35 mouse cellular contexts compared by ENCODE assay signal in genomic region chr2:114018136-114018535, GRCm38 (mm10). TPM values are rescaled to one million over a fixed set of nuclear protein-coding genes. Genes with fewer than 3 reads are reported as not detected.
DNase-seq lines count a peak whose midpoint lies in the region; ATAC-seq lines count a peak whose summit lies in the region.
"Had no signal": no experiment of that assay in that cellular context is flagged by ENCODE, and none has a peak within 500 bp of the region (broad histone marks: within the 10 kb centered on the region; RNA-seq: fewer than 3 reads in every experiment).

No protein-coding gene starts in this region.

- H3K4me2 ChIP-seq in hindbrain, embryonic 16.5 days (ENCODE audit: low read length), result peak overlapping the region; percentile 21; the same call in 1 of the 2 replicates
- no peak overlapping the region for H3K4me2 ChIP-seq in hindbrain, embryonic 11.5 days (replicated peaks; ENCODE audit: low read depth, low read length)
- H3K4me2 ChIP-seq in forebrain, embryonic 16.5 days (ENCODE audit: low read length), result 0 out of 2 replicates have a peak overlapping the region, but pooled peaks have one; percentile 2
- H3K4me2 ChIP-seq in neural tube, embryonic 15.5 days, result peak overlapping the region; percentile 34
- H3K4me2 ChIP-seq: kidney, embryonic 15.5 days; limb, embryonic 15.5 days; lung, embryonic 15.5 days had no signal

- H3K27ac ChIP-seq in hindbrain, embryonic 16.5 days (ENCODE audit: low read depth, low read length), result no peak overlapping the region
- no peak overlapping the region for H3K27ac ChIP-seq in hindbrain, embryonic 11.5 days (ENCODE audit: low read depth, low read length)
- H3K27ac ChIP-seq in forebrain, embryonic 16.5 days (ENCODE audit: low read length), result 0 out of 2 replicates have a peak overlapping the region, but pooled peaks have one; percentile 5
- H3K27ac ChIP-seq in neural tube, embryonic 15.5 days (replicated peaks), result no peak overlapping the region
- H3K27ac ChIP-seq: heart, embryonic 10.5 days; kidney, embryonic 15.5 days; left cerebral cortex, adult 2 months; limb, embryonic 15.5 days; liver, embryonic 14.5 days; lung, embryonic 15.5 days; stomach, postnatal 0 days had no signal

- 0 out of 2 replicates have a peak overlapping the region, but pooled peaks have one; percentile 11 for H3K9ac ChIP-seq in hindbrain, embryonic 16.5 days (ENCODE audit: low read depth, low read length)
- H3K9ac ChIP-seq in hindbrain, embryonic 11.5 days (ENCODE audit: low read depth, low read length), result no peak overlapping the region
- no peak overlapping the region for H3K9ac ChIP-seq in forebrain, embryonic 16.5 days (replicated peaks; ENCODE audit: low read depth, low read length)
- H3K9ac ChIP-seq in neural tube, embryonic 15.5 days (replicated peaks), result no peak overlapping the region
- H3K9ac ChIP-seq: kidney, embryonic 15.5 days; limb, embryonic 15.5 days; liver, embryonic 14.5 days; lung, embryonic 15.5 days had no signal

- no peak for ATAC-seq in hindbrain, embryonic 16.5 days
- ATAC-seq in hindbrain, embryonic 11.5 days (ENCODE audit: low FRiP score), result no peak
- ATAC-seq in forebrain, embryonic 16.5 days, result 0 out of 2 replicates have a peak, but pooled peaks have one; percentile 13
- no peak for ATAC-seq in neural tube, embryonic 15.5 days (ENCODE audit: low FRiP score)
- ATAC-seq: Patski had no signal

- H3K36me3 ChIP-seq in hindbrain, embryonic 16.5 days (ENCODE audit: control insufficient read depth, insufficient read depth, low read length), result no peaks in the 10 kb centered on the region
- H3K36me3 ChIP-seq in hindbrain, embryonic 11.5 days (ENCODE audit: control insufficient read depth, insufficient read depth, low read length), result no peaks in the 10 kb centered on the region
- H3K36me3 ChIP-seq in forebrain, embryonic 16.5 days (ENCODE audit: control insufficient read depth, insufficient read depth), result no peaks in the 10 kb centered on the region
- H3K36me3 ChIP-seq in neural tube, embryonic 15.5 days, result no peaks in the 10 kb centered on the region
- H3K36me3 ChIP-seq: G1E; heart, embryonic 10.5 days; kidney, embryonic 15.5 days; limb, embryonic 15.5 days; lung, embryonic 15.5 days had no signal

- peaks cover 4% of the 10 kb centered on the region for H3K4me1 ChIP-seq in hindbrain, embryonic 16.5 days (ENCODE audit: control insufficient read depth, insufficient read depth, low read depth, low read length)
- peaks cover 4% of the 10 kb centered on the region; the same call in 1 of the 2 replicates for H3K4me1 ChIP-seq in hindbrain, embryonic 11.5 days (replicated peaks; ENCODE audit: control insufficient read depth, insufficient read depth, low read length)
- peaks cover 14% of the 10 kb centered on the region for H3K4me1 ChIP-seq in forebrain, embryonic 16.5 days (replicated peaks; ENCODE audit: control insufficient read depth, insufficient read depth, low read length)
- H3K4me1 ChIP-seq in neural tube, embryonic 15.5 days, result peaks cover 24% of the 10 kb centered on the region; the same call in 1 of the 2 replicates

- H3K4me3 ChIP-seq in hindbrain, embryonic 16.5 days (ENCODE audit: low read length), result no peak overlapping the region
- no peak overlapping the region for H3K4me3 ChIP-seq in hindbrain, embryonic 11.5 days (ENCODE audit: low read depth, low read length)
- H3K4me3 ChIP-seq in forebrain, embryonic 16.5 days (replicated peaks; ENCODE audit: low read length), result no peak overlapping the region
- no peak overlapping the region for H3K4me3 ChIP-seq in neural tube, embryonic 15.5 days (replicated peaks)
- H3K4me3 ChIP-seq: heart, embryonic 10.5 days; kidney, embryonic 15.5 days; left cerebral cortex, adult 2 months; limb, embryonic 15.5 days; lung, embryonic 15.5 days; myocyte had no signal

- H3K27me3 ChIP-seq in hindbrain, embryonic 16.5 days (replicated peaks; ENCODE audit: control insufficient read depth, insufficient read depth, low read length), result no peaks in the 10 kb centered on the region
- H3K27me3 ChIP-seq in hindbrain, embryonic 11.5 days (ENCODE audit: control insufficient read depth, insufficient read depth, low read length), result peaks cover 19% of the 10 kb centered on the region
- H3K27me3 ChIP-seq in forebrain, embryonic 16.5 days (replicated peaks; ENCODE audit: control insufficient read depth, insufficient read depth, low read length), result no peaks in the 10 kb centered on the region
- no peaks in the 10 kb centered on the region for H3K27me3 ChIP-seq in neural tube, embryonic 15.5 days (replicated peaks)
- H3K27me3 ChIP-seq: CH12.LX had no signal

- H3K9me3 ChIP-seq in hindbrain, embryonic 16.5 days (ENCODE audit: control insufficient read depth, low read length), result no peaks in the 10 kb centered on the region
- H3K9me3 ChIP-seq in hindbrain, embryonic 11.5 days (ENCODE audit: control insufficient read depth, low read length), result no peaks in the 10 kb centered on the region
- H3K9me3 ChIP-seq in forebrain, embryonic 16.5 days (ENCODE audit: control insufficient read depth, low read length), result no peaks in the 10 kb centered on the region
- no peaks in the 10 kb centered on the region for H3K9me3 ChIP-seq in neural tube, embryonic 15.5 days (replicated peaks)
- H3K9me3 ChIP-seq: heart, embryonic 10.5 days; kidney, embryonic 15.5 days; limb, embryonic 15.5 days; lung, embryonic 15.5 days had no signal

- WGBS in hindbrain, embryonic 16.5 days, result 15% methylated on average over 10 of the region's 10 CpGs
- WGBS in hindbrain, embryonic 11.5 days, result 35% methylated on average over 10 of the region's 10 CpGs
- WGBS in forebrain, embryonic 16.5 days, result 9% methylated on average over 10 of the region's 10 CpGs
- WGBS in neural tube, embryonic 15.5 days, result 15% methylated on average over 10 of the region's 10 CpGs

- no peak for DNase-seq in hindbrain, embryonic 11.5 days (ENCODE audit: low spot score)
- DNase-seq in retina, embryonic 14.5 days (ENCODE audit: low spot score), result peak; percentile 4
- no peak for DNase-seq in retina, postnatal 1 day
- no peak for DNase-seq in thymus, postnatal 36 days
- DNase-seq in layer of hippocampus, adult 18-20 months (ENCODE audit: low spot score in 2 of 2), result no peak
- DNase-seq: adrenal gland, adult 2 months; B cell, adult 2 months; cerebellum, adult 2 months; cerebellum, postnatal 36 days; embryo, embryonic 11 days; kidney, adult 11 months; left cerebral cortex, postnatal 4 days; lung, postnatal 36 days; right cerebral cortex, postnatal 14 days had no signal

RNA-seq across cellular contexts. Expression of gene Gjd2, which starts 4.7 kb away (rescaled TPM):
- 11.0 and 11.3 TPM in 2 replicates for polyA plus RNA-seq in hindbrain, embryonic 16.5 days (2015; fragmentation: Nextera tagmentation; extraction: Ambion mirVana)
- polyA plus RNA-seq in hindbrain, embryonic 11.5 days (2014; fragmentation: Nextera tagmentation; extraction: Ambion mirVana), result 0.59 and 0.73 TPM in 2 replicates
- polyA plus RNA-seq in forebrain, embryonic 16.5 days (2015; fragmentation: Nextera tagmentation; extraction: Ambion mirVana), result 2.7 and 6.6 TPM in 2 replicates
- polyA plus RNA-seq in neural tube, embryonic 15.5 days (2015; fragmentation: Nextera tagmentation; extraction: Ambion mirVana), result 12.6 and 14.9 TPM in 2 replicates
- 1 to 10 TPM; 4.5 to 4.8 TPM for total RNA-seq in layer of hippocampus, adult 18-20 months (2021)
- total RNA-seq: CH12.LX; G1E; gastrocnemius, adult 8-10 months; megakaryocyte-erythroid progenitor cell, adult 5-6 weeks; neutrophil, adult 5-6 weeks had no signal
- polyA plus RNA-seq: G1E; gonadal fat pad, adult 2 months; heart, embryonic 10.5 days; liver, embryonic 14.5 days; myocyte; Patski; thymus, postnatal 0 days; urinary bladder, adult 2 months had no signal

RNA-seq across cellular contexts. Expression of gene Actc1, which starts 35.2 kb away (rescaled TPM):
- polyA plus RNA-seq in hindbrain, embryonic 16.5 days (2015; fragmentation: Nextera tagmentation; extraction: Ambion mirVana), result 1.3 and 71.3 TPM in 2 replicates
- polyA plus RNA-seq in hindbrain, embryonic 11.5 days (2014; fragmentation: Nextera tagmentation; extraction: Ambion mirVana), result 23.0 and 48.0 TPM in 2 replicates
- polyA plus RNA-seq in forebrain, embryonic 16.5 days (2015; fragmentation: Nextera tagmentation; extraction: Ambion mirVana), result 0.56 and 2.6 TPM in 2 replicates
- polyA plus RNA-seq in neural tube, embryonic 15.5 days (2015; fragmentation: Nextera tagmentation; extraction: Ambion mirVana), result 64.3 and 90.0 TPM in 2 replicates
- total RNA-seq in layer of hippocampus, adult 18-20 months (2021), result not detected
- total RNA-seq: adrenal gland, adult 2 months; CH12.LX; G1E; layer of hippocampus, postnatal 10 days; left cerebral cortex, adult 2 months; left cerebral cortex, postnatal 4 days; megakaryocyte-erythroid progenitor cell, adult 5-6 weeks; neutrophil, adult 5-6 weeks had no signal
- polyA plus RNA-seq: cerebellum, adult 2 months; G1E; Patski had no signal
